Mouse (Mus musculus) mammary gland, adult 2 months (tissue): ENCODE data around the gene Sult3a1. TPM values are rescaled to one million over a fixed set of nuclear protein-coding genes. Genes with fewer than 3 reads are reported as not detected.

Experiments used
- polyA plus RNA-seq: library from polyadenylated mRNA; depleted of rRNA; stranded (reverse); fragments of >200 nt; gene quantifications from 2 replicates; pipeline ENCODE4 v1.2.3, GENCODE M21; 2012; ENCODE audit warnings: low replicate concordance; rRNA removed

The Sult3a1 gene
- polyA plus RNA-seq = not detected in 2 replicates

GRCm38 (mm10) chr10:33857421-33857820 is at the start of gene Sult3a1:
Sult3a1 (plus strand) TSS chr10:33857721.

DNA sequence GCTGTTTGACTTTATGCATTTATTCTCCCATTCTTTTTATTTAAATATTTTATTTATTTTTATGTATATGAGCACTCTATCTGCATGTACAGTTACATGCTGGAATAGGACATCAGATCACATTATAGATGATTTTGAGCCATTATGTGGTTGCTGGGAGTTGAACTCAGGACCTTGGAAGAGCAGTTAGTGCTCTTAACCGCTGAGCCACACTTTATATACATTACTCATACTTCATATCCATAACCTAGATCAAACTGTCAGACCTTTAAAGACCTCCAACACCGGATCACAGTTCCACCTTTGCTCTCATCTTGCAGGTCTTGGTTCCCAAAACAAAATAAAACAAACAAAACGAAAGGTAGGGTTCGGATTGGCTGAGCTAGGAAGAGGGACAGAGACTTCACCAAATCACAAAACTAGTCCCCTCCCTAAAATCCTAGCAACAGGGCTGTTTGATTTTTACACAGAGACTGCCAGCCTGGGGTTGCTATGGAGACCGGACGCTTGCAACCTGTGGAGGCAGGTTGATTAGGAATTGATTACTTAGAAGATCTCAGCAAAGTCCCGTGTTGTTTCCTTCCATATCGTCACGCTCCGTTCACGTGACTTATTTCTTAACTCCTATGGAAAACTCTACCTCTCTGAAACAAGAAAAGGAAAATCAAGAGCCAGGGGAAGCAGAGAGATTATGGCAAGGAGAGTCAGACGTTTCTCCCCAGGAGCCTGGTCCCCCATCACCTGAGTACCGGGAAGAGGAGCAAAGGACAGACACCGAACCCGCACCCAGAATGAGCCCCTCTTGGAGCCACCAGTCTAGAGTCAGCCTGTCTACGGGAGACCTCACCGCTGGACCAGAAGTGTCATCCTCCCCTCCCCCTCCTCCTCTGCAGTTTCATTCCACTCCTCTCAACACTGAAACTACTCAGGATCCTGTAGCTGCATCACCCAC is 47.3 kb downstream of the Sult3a1 start, which contains the start of gene Rsph4a:
TSS of gene Rsph4a (plus strand) at position 582 of the 952 bp plus-strand sequence.

Other genes starting within 250 kb of the Sult3a1 start
- 0.10 and 0.32 TPM in 2 replicates for gene Clvs2, start 233.0 kb upstream of the Sult3a1 start, polyA plus RNA-seq
- not detected in 2 replicates for gene Sult3a2, start 71.0 kb upstream of the Sult3a1 start, polyA plus RNA-seq
- gene Rsph4a, start 47.4 kb downstream of the Sult3a1 start, polyA plus RNA-seq = not detected in 2 replicates
- 3.6 and 6.7 TPM in 2 replicates for gene Zup1, start 93.5 kb downstream of the Sult3a1 start, polyA plus RNA-seq
- gene Rwdd1, start 161.9 kb downstream of the Sult3a1 start, polyA plus RNA-seq = 31.9 and 52.1 TPM in 2 replicates
- gene Trappc3l, start 179.9 kb downstream of the Sult3a1 start, polyA plus RNA-seq = not detected in 2 replicates
- not detected in 2 replicates for gene Calhm4, start 186.6 kb downstream of the Sult3a1 start, polyA plus RNA-seq
- gene Calhm5, start 238.8 kb downstream of the Sult3a1 start, polyA plus RNA-seq = 0.27 and 1.1 TPM in 2 replicates